Mouse (Mus musculus) heart, embryonic 14.5 days (tissue): ENCODE measurements around the gene Slc35d3. TPM values are rescaled to one million over a fixed set of nuclear protein-coding genes. Genes with fewer than 3 reads are reported as not detected.

ENCODE experiments used
- polyA plus RNA-seq: library from polyadenylated mRNA; unstranded; fragments of >200 nt; fragmentation: Nextera tagmentation; extraction: Ambion mirVana; gene quantifications from 2 replicates; pipeline ENCODE4 v1.2.1, GENCODE M21; 2014

Gene Slc35d3
- polyA plus RNA-seq, 1 experiment from 2014 or later: 0.77 TPM

Other genes with a start within 250 kb of the Slc35d3 start
- gene Il22ra2, start 229.5 kb downstream of the Slc35d3 start, polyA plus RNA-seq: 0.08 TPM in 1 of 2 replicates, not detected in the other
- 0.09 and 0.22 TPM in 2 replicates for gene Il20ra, start 138.9 kb downstream of the Slc35d3 start, polyA plus RNA-seq
- 42.6 and 44.5 TPM in 2 replicates for gene Pex7, start 56.2 kb upstream of the Slc35d3 start, polyA plus RNA-seq
- gene Map3k5, start 83.0 kb upstream of the Slc35d3 start, polyA plus RNA-seq: 4.4 and 4.5 TPM in 2 replicates